Comparison of ENCODE assay signal across 23 mouse cellular contexts in the genomic region with DNA sequence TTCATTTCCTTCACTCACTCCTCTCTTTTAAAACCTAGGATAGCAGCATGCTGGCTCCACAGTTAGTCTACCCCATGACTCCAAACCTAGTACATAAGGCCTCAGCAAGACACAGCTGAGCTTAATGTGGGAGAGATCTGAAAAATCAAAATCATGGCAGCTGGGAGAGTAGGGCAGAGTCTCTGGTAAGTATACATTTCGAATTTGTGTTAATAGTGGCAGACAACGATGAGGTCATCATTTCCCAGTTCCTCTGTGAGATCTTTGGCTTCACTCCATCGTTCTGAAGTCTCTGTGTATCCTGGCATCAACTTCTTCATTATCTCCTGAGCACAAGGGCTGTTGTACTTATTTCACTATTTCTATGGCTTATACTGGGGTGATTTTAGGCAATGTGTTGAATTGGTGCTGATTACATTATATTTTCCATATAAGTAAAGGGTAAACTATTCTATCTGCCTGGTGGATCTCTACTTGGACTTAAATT. TPM values are rescaled to one million over a fixed set of nuclear protein-coding genes. Genes with fewer than 3 reads are reported as not detected.
"Had no signal": no experiment of that assay in that cellular context is flagged by ENCODE, and none has a peak within 500 bp of the region (broad histone marks: within the 10 kb centered on the region; RNA-seq: fewer than 3 reads in every experiment).

A gene (minus strand): TSS at position 51 of the 487 bp plus-strand sequence.

- H3K4me3 ChIP-seq: limb, embryonic 15.5 days; myocyte; neural tube, embryonic 15.5 days had no signal

- H3K27ac ChIP-seq: kidney, postnatal 0 days; limb, embryonic 15.5 days; macrophage; neural tube, embryonic 15.5 days; stomach, postnatal 0 days had no signal

- H3K9ac ChIP-seq: limb, embryonic 15.5 days; lung, embryonic 14.5 days; neural tube, embryonic 15.5 days had no signal

- H3K4me1 ChIP-seq: limb, embryonic 15.5 days; neural tube, embryonic 15.5 days had no signal

- H3K36me3 ChIP-seq: limb, embryonic 15.5 days; neural tube, embryonic 15.5 days had no signal

- DNase-seq: kidney, adult 11 months; kidney, adult 9 months; kidney, postnatal 36 days; layer of hippocampus, adult 9-11 months; layer of hippocampus, postnatal 36 days; lung, embryonic 14.5 days; lung, postnatal 10 days; midbrain, embryonic 14.5 days; right cerebral cortex, adult 18-20 months; right cerebral cortex, postnatal 25 days had no signal

- H3K9me3 ChIP-seq: limb, embryonic 15.5 days; neural tube, embryonic 15.5 days had no signal

- H3K4me2 ChIP-seq: limb, embryonic 15.5 days; lung, embryonic 14.5 days; neural tube, embryonic 15.5 days had no signal

- H3K27me3 ChIP-seq: limb, embryonic 15.5 days; neural tube, embryonic 15.5 days had no signal

RNA-seq across cellular contexts. Expression of the gene that starts here (rescaled TPM):
- total RNA-seq: layer of hippocampus, adult 18-20 months; layer of hippocampus, postnatal 36 days; left cerebral cortex, adult 8-10 months; left cerebral cortex, postnatal 25 days had no signal
- polyA plus RNA-seq: kidney, postnatal 0 days; limb, embryonic 11.5 days; limb, embryonic 15.5 days; lung, embryonic 14.5 days; macrophage; midbrain, embryonic 14.5 days; myocyte; neural tube, embryonic 11.5 days; neural tube, embryonic 15.5 days; small intestine, adult 2 months; stomach, postnatal 0 days; urinary bladder, adult 2 months had no signal
